19 mouse cellular contexts compared by ENCODE assay signal in genomic region chr4:65423068-65423625, GRCm38 (mm10).
DNase-seq lines count a peak whose midpoint lies in the region; ATAC-seq and TF ChIP-seq lines count a peak whose summit lies in the region.
"Had no signal": no experiment of that assay in that cellular context is flagged by ENCODE, and none has a peak within 500 bp of the region (broad histone marks: within the 10 kb centered on the region; RNA-seq: fewer than 3 reads in every experiment).

No protein-coding gene starts in this region.

- WGBS in limb, embryonic 13.5 days: 53% methylated on average over 3 of the region's 3 CpGs
- WGBS in limb, embryonic 10.5 days: 87% methylated on average over 3 of the region's 3 CpGs
- 46% methylated on average over 3 of the region's 3 CpGs for WGBS in limb, embryonic 14.5 days

- H3K36me3 ChIP-seq in limb, embryonic 13.5 days: no peaks in the 10 kb centered on the region
- H3K36me3 ChIP-seq in limb, embryonic 10.5 days: no peaks in the 10 kb centered on the region
- no peaks in the 10 kb centered on the region for H3K36me3 ChIP-seq in limb, embryonic 14.5 days (ENCODE audit: control insufficient read depth, insufficient read depth, low read length)
- H3K36me3 ChIP-seq: G1E had no signal

- peak; percentile 74 for ATAC-seq in limb, embryonic 13.5 days (ENCODE audit: low FRiP score, low read depth)
- ATAC-seq in limb, embryonic 14.5 days (ENCODE audit: low FRiP score, low read depth): peak; percentile 80
- ATAC-seq: activated CD4-positive, CD25-positive, alpha-beta regulatory T cell, adult 4 months; CD4-positive, CD25-positive, alpha-beta regulatory T cell, adult 4 months; Patski had no signal

- H3K9me3 ChIP-seq in limb, embryonic 13.5 days: no peaks in the 10 kb centered on the region
- no peaks in the 10 kb centered on the region for H3K9me3 ChIP-seq in limb, embryonic 10.5 days (replicated peaks)
- no peaks in the 10 kb centered on the region for H3K9me3 ChIP-seq in limb, embryonic 14.5 days (ENCODE audit: control insufficient read depth, low read length)

- H3K27ac ChIP-seq in limb, embryonic 13.5 days: no peak overlapping the region
- H3K27ac ChIP-seq in limb, embryonic 10.5 days: no peak overlapping the region
- H3K27ac ChIP-seq in limb, embryonic 14.5 days (replicated peaks; ENCODE audit: low read depth, low read length): no peak overlapping the region

- no peak for DNase-seq in limb, embryonic 10.5 days (ENCODE audit: low spot score)
- peak; percentile 7 for DNase-seq in limb, embryonic 14.5 days (ENCODE audit: low spot score)
- no peak for DNase-seq in layer of hippocampus, postnatal 25 days (ENCODE audit: extremely low spot score in 1 of 2, low spot score in 1 of 2)
- DNase-seq: adrenal gland, adult 2 months; adrenal gland, adult 8-10 months; adrenal gland, postnatal 10 days; adrenal gland, postnatal 14 days; adrenal gland, postnatal 25 days; adrenal gland, postnatal 36 days; B cell, adult 2 months; cerebellum, adult 11 months; cerebellum, adult 11-12 months; cerebellum, adult 18-20 months had no signal

- H3K9ac ChIP-seq in limb, embryonic 13.5 days: no peak overlapping the region
- H3K9ac ChIP-seq in limb, embryonic 14.5 days (ENCODE audit: low read depth, low read length, severe bottlenecking): no peak overlapping the region

- H3K4me1 ChIP-seq in limb, embryonic 13.5 days: peaks cover 25% of the 10 kb centered on the region
- peaks cover 6% of the 10 kb centered on the region for H3K4me1 ChIP-seq in limb, embryonic 10.5 days
- H3K4me1 ChIP-seq in limb, embryonic 14.5 days (ENCODE audit: control insufficient read depth, insufficient read depth, low read length): peaks cover 17% of the 10 kb centered on the region

- H3K4me3 ChIP-seq in limb, embryonic 13.5 days: no peak overlapping the region
- no peak overlapping the region for H3K4me3 ChIP-seq in limb, embryonic 10.5 days
- no peak overlapping the region for H3K4me3 ChIP-seq in limb, embryonic 14.5 days (replicated peaks; ENCODE audit: low read length)

- H3K4me2 ChIP-seq in limb, embryonic 13.5 days (replicated peaks): no peak overlapping the region
- H3K4me2 ChIP-seq in limb, embryonic 14.5 days (replicated peaks; ENCODE audit: low read depth, low read length, severe bottlenecking): no peak overlapping the region

- no peaks in the 10 kb centered on the region for H3K27me3 ChIP-seq in limb, embryonic 13.5 days
- H3K27me3 ChIP-seq in limb, embryonic 10.5 days (ENCODE audit: low read depth, poor library complexity, severe bottlenecking): no peaks in the 10 kb centered on the region
- no peaks in the 10 kb centered on the region for H3K27me3 ChIP-seq in limb, embryonic 14.5 days (ENCODE audit: control insufficient read depth, insufficient read depth, low read length)
- H3K27me3 ChIP-seq: CH12.LX, Patski had no signal

- TF ChIP-seq POLR2A in limb, embryonic 14.5 days (IDR thresholded peaks at IDR 0.05; ENCODE audit: borderline replicate concordance, extremely low read depth, insufficient read depth, insufficient read length): no peak
